Mouse (Mus musculus) lung, postnatal 10 days (tissue): ENCODE data around the gene Gramd1a.

Experiments used
- DNase-seq: peaks from one replicate; pipeline ENCODE4 v3.0.0; 2021

The Gramd1a gene

DNA sequence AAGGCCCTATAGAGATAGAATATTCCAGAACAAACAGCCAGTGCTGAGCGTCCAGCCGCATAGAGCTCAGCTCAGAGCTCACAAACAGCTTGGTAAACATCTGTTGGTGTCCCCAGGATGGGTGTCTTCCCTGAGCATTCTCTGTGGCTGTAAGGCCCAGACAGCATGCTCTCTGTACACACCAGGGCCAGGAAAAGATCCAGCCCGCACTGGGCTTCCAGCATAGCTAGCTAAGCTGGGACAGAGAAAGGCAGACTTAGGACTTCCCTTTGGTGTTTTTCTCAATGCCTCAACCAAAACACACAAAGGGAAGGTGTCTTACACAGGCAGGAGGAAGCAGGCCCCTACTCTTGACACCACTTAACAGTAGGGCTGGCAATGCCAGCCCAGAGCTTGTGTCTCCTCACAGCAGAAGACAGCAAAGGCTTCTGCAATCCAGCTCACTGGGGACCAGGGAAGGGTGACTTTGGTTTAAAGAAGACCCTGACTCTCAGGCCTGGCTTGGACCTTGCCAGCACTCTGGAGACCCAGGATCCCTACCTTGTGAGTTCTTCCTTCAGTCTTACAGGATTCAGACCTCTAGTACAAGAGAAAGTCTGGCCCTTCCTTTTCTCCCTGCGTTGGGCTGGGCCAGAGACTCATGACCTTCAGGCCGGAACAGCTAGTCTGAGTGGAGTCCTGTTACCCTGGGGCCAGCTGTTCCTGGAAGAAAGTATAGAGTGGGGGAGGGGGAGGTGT lies at the start of gene Gramd1a:
TSS of gene Gramd1a (minus strand) at position 601 of the 738 bp plus-strand sequence.
- peak; percentile 40 for DNase-seq

- DNase-seq: peak; percentile 18
Measured at GRCm38 (mm10) chr7:31195591-31196307, 40.1 kb upstream of the Gramd1a start.

DNA sequence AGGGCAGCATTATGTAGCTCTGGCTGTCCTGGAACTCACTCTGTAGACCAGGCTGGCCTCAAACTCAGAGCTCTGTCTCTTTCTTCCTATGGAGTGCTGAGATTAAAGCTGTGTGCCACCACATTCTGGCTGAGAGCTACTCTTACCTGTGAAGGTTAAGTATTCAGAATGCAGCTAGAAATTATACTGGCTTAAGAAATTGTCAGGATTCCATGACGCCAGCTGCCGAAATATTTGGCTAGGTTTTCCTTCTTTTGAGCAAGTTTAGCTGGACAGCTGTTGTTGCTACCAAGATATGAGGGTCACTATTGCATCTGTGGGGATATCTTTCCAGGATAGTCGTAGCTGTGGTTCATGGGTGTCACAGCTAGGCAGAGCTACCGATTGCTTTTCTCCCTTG lies 29.0 kb upstream of the Gramd1a start:
- DNase-seq: no peak

- DNase-seq: no peak
Measured at GRCm38 (mm10) chr7:31182863-31183262, 27.2 kb upstream of the Gramd1a start.

DNA sequence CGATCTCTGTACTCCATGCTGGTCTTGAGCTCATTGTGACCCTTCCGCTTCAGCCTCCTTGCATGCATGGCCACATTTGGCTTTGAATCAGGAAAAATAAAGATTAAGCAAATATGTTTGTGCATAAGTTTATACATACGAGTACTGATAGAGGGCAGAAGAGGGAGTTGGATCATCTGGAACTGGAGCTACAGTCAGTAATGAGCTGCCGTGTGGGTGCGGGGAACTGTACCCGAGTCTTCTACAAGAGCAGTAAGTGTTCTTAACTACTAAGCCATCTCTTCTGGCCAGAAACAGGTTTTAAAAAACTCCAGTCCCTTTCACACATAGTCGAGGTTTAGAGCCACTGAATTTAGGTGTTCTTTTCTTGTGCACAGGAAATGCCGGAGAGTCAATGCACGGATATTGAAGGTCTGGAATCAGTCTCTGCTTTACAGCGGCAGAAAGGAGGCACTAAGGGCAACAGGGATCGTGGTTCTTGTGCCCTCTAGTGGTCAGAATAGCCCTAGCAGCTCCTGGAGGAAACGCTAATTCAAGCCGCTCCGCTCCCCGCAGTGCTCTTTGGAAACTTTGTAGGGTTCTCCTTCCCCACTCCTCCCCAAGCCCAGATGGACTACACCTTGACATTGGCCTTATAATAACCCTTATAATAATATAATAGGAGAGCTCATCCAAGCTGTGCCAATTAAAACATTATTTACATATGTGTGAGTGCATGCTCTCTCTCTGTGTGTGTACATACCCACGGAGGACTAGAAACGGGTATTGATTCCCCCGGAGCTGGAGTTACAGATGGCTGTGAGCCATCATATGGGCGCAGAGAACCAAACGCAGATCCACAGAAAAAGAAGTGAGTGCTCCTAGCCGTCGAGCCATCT lies 21.4 kb upstream of the Gramd1a start:
- DNase-seq: peak; percentile 83

- DNase-seq: no peak
Measured at GRCm38 (mm10) chr7:31175096-31175495, 19.4 kb upstream of the Gramd1a start.

DNA sequence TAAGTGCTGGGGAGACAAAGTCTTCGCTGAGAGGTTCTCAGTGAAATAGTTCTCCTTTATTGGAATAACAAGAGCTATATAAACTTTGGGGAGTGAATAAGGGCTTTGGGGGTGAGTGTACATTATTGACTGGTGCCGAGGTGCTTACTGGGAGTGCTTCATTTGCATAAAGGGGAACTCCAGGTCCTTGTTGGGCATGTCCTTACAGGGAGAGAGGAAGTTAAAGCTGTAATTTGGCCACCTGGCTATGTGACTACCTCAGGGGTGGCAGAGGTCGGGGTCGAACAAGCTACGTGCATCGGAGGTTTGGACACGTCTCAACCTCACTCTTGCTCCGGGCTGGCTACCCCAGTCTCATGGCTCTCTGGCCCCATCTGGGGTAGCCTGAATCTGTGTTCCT lies 18.8 kb upstream of the Gramd1a start:
- no peak for DNase-seq

DNA sequence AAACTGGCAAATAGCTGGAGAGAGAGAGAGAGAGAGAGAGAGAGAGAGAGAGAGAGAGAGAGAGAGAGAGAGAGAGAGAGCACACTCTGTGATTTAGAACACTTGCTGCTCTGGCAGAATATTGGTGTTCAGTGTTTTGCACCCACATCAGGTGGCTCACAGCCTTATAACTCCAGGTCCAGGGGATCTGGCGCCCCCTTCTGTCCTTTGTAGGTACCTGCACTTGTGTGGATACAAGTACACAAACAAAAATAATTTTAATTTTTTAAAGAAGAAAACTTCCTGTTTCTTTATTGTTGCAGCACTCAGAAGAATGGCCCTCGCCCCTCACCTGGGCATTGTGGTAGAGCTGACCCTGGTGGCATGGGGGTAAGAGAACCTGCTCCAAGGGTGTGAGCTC lies 16.5 kb upstream of the Gramd1a start:
- peak; percentile 60 for DNase-seq

- no peak for DNase-seq
Measured at GRCm38 (mm10) chr7:31170520-31170919, 14.8 kb upstream of the Gramd1a start.

GRCm38 (mm10) chr7:31168412-31168811 lies 12.7 kb upstream of the Gramd1a start:
- peak; percentile 64 for DNase-seq

DNA sequence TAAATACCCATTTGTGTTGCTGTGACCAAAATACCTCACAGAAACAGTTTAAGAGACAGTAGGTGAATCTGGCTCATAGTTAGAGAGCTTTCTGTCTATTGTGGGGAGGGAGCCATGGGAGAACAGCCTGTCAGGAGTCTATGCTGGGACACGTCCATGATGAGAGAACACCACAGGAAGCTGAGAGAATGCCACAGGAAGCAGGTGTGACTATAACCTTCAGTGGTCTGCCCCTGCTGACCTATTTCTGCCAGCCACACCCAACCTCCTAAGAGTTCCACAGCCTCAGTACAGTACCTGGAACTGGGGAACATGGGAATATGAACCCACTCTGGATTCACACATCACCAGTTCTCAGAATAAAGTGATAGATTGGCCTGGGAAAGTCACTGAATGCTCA lies 9.1 kb upstream of the Gramd1a start:
- DNase-seq: no peak

DNA sequence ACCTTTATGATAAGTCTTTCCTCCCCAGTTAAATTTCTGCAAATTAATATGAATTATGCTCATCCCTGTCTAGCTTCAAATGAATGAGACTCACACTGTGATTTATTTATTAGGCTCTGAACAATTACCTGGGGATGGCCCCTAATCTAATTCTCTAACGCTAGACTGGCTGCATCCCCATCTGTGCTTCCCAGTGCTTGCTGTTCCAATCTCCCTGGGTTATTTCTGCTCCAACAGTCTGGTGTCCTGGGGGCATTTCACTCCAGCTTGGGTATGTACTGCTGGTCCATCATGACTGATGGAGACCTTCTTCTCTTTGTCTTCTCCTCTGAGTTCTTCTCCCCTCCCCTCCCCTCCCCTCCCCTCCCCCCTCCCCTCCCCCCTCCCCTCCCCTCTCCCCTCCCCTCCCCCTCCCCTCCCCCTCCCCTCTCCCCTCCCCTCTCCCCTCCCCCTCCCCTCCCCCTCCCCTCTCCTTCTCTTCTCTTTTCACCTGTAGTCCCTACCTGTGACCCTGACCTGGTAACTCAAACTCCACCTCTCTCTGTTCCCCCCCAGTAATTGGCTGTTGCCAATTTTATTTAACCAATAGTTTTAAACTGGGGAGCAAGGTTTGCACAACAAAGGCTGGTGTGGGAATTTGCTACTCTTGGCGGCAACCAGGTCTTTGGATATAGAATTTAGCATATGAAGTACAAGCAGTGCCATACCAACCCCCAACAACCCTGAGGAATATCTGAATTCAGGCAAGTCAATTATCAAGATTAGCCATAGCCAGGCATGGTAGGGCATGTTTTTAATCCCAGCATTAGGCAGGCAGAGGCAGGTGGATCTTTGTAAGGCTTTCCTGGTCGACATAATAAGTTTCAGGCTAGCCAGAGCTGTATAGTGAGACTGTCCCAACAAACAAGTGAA lies 8.2 kb upstream of the Gramd1a start:
- no peak for DNase-seq

- no peak for DNase-seq
Measured at GRCm38 (mm10) chr7:31162324-31162723, 6.6 kb upstream of the Gramd1a start.

GRCm38 (mm10) chr7:31161831-31162230 lies 6.1 kb upstream of the Gramd1a start:
- DNase-seq: no peak

DNA sequence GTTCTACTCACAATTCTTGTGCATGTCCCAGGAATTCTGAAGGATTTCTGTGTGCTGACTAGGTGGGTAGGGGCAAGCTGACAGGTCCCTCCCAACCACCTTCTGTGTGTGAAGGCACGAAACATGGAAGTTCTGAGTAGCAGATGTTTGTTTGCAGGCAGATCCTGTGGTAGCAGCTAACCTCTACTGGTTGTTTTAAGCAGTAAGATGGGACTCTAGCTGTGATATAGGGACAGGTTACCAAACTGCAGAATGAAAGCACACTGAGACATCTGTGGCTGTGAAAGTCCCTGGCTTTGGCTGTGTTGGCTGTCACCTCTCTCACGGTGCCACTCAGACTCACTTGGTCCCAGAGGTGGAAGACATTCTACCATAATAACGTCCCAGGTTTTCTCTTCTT lies 5.5 kb upstream of the Gramd1a start:
- no peak for DNase-seq

DNA sequence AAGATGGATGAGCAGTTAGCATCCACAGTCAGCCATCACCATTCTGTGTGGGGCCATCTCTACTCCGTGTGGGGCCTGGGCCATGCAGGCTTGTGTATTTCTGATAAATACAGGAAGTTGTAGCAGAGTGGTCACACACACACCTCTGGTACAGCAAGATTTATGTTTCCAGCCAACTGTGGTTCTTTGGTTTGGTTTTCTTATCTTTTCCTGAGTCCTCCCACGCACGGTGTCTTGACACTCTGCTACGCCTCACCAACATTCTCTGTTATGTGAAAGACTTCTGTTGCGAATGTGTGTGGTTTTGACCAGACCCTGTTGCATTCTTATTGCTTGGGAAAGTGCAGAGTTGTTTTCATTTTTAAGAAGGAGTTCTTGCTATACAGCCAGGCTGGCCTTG lies 5.1 kb upstream of the Gramd1a start:
- DNase-seq: no peak

DNA sequence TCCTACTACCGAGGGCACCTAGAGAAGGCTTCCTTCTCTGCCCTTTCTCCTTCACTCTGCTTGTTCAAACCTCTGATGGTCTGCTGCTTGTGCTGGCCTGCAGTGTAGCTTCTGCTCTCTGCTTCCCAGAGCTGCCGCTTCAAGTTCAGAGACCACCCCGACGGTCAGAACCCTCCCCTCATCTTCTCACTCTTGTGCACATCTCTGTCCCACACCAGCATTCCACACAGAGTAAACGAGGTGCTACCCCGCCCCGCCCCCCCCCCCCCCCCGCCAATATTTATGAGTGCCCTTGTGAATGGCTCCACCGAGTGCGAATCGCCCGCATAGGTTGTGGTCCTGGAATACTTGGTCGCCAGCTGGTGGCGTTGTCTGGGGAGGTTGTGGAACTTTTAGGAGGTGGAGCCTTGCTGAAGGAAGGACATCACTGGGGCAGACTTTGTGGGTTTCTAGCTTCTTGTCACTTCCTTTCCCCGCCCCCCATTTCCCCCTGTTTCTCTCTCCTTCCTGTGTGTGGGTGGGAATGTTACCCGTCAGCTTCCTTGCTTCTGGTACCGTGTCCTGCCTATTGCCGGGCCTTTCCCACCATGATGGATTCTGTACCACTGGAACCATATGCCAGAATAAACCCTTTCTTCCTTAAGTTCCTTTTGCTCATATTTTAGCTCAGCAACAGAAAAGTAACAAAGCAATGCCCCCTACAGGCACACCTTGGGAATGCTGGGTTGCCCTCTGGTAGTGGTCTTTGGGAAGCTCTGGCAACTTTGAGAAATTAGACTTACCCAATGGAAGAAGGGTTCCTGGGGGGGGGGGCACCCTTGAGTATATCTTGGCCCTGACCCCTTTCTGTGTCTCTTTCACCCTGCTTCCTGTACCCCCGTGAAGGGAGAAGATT lies 585 bp upstream of the Gramd1a start:
- DNase-seq: peak; percentile 62

DNA sequence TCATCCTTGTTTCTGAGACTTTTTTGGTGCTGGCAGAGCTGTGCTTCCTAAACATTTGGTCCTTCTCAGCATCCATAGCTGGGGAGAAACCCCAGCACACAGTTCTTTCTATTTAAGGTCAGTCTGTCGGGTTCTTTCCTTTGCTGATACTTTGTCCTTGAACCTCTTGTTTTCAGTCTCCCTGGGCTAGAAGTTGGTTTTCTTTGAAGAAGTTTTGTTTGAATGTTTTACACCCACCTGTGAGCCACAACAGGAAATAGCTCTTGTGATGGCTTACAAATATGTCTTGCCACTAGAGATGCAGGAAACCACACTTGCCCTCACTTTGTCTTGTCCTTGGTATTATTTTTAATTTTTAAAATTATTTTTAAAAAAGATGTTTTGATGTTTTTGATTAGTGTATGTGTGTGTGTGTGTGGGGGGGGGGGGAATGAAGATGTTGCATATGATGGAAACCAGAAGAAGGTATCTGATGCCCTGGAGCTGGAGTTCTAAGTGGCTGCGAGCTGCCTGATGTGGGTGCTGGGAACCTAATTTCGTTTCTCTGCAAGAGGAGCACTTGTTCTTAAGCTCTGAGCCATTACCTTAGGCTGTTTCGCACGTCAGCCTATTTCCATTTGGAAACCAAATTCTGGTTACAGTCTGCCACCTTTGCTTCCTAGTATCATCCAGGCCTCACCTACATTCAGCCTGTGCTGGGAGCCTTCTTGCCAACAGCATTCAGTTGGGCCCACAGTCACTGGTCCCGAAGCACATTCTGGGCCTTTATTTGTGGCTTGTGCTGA lies 2.0 kb downstream of the Gramd1a start:
- no peak for DNase-seq

GRCm38 (mm10) chr7:31151301-31152241 lies 4.1 kb downstream of the Gramd1a start:
- peak; percentile 81 for DNase-seq
